Mouse (Mus musculus) cerebellum, adult 9-11 months (tissue): ENCODE data around the gene Polr3gl.
"Not testable (repeated sequence)": the region's sequence is repeated elsewhere in the genome, so short reads cannot be mapped to it uniquely, and the experiment has no call there.

Source experiments
- DNase-seq: peaks from one replicate; pipeline ENCODE4 v3.0.0; 2022

Polr3gl gene

DNA sequence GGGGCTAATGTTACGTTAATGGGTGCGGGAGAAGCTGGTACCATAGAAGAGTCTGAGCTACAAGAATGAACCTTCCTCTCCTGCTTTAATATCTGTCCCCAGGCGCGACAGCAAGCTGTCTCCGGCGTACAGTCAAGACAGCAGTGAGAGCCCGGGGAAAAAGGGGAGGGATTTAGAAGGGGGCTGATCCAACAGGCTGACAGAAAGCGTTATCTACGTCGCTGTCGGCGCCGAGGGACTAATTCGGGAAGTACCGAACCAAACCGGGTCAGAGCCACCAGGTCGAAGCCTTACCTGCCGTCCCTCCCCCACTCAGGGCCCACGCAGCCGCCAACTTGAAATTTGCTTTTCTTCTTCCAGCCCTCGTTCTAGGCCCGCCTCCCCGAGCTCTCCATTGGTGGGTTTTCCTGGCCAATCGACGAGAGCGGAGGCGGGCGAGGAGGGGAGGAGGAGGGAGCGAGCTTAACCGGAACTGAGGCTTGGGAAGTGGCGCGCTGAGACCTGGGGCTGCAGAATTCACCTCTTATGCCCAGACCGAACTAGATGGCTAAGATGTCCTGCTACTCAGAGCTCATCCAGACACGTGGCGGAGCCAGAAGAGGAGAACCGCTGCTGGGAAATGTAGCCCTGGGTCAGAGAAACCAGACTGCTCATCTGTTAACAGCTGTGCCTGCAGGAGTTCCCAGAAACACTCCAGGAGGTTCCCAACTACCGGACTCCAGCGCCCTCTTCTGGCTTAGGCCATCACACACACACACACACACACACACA lies at the start of gene Polr3gl:
Gene Polr3gl, minus strand, starts transcription at position 392 of the 771 bp plus-strand sequence.
- DNase-seq: peak; percentile 97

GRCm38 (mm10) chr3:96639219-96639618 lies 45.2 kb upstream of the Polr3gl start:
- peak; percentile 52 for DNase-seq

DNA sequence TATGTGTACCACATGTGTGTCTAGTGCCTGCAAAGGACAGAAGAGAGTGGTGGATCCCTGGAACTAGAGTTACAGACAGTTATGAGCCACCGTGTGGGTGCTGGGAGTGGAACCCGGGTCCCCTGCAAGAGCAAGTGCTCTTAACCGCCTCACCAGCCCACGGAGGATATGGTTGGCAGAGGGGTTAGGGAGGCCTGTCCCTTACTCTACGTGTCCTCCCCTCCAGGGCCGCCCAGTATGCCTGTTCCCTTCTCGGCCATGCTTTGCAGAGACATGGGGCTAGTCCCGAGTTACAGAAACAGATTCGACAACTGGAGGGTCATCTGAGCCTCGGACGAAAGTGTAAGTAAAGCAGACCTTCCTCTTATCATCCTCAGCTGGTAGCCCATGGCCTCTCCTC lies 42.5 kb upstream of the Polr3gl start:
- DNase-seq: peak; percentile 27

DNA sequence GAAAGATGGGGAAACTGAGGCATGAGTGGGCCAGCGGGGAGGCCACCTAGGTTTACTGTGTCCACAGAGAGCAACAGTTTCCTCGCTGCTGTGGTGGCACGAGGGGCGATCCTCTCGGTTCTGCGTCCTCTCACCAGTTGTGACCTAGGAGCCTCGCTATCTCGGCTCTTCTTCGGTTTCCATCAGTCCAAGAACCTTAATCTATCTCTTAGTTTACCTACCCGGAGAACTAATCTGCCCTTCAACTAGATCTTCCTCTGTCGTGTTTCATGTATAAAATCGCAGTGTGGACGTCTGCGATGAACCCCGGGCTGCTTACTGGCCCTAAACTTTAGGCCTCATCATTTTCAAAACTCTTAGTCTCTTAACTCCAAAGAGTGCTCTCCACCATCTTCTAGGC lies 41.9 kb upstream of the Polr3gl start:
- DNase-seq: no peak

GRCm38 (mm10) chr3:96634928-96635879 lies 41.2 kb upstream of the Polr3gl start, which contains the start of the genes Pex11b and Gm42957:
Pex11b (plus strand) TSS chr3:96635376.
Gm42957 (plus strand) TSS chr3:96635474.
- peak; percentile 85 for DNase-seq

- no peak for DNase-seq
These were observed 40.0 kb upstream of the Polr3gl start for GRCm38 (mm10) chr3:96634015-96634414.

- no peak for DNase-seq
These were observed 38.1 kb upstream of the Polr3gl start for GRCm38 (mm10) chr3:96632058-96632457.

DNA sequence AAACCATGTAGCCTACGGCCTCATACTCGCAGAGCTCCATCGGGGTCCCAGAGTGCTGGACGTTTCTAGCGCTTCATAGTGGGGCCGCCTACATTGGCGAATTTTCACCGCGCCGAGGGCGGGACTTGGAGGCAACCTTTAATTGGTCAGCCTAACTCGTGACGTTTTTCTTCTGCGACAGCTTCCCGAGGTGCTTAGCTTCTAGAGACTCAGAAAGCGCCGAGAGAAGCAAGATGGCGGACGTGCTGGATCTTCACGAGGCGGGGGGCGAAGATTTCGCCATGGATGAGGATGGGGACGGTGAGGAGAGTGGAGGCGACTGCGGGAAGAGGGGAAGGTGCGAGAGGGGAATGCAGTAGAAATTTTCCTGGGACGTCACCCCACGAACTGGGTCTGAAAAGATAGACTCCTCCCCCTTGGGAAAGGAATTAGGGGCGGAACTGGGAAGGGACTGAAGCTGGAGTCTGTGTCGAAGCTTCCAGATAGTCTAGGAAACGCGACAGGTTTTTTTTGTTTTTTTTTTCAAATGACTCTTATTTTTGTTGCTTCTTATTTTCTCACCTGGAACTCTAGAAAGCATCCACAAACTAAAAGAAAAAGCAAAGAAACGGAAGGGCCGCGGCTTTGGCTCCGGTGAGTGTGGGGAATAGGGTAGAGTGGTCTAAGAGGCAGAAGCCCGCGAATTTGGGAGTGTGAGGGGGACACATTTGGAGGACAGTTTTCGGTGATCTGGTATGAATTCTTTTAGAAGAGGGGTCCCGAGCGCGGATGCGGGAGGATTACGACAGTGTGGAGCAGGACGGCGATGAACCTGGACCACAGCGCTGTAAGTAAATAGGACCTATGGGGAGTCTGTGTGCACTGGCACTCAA lies 36.0 kb upstream of the Polr3gl start, which contains the start of gene Rbm8a:
Gene Rbm8a, plus strand, starts transcription at position 205 of the 872 bp plus-strand sequence.
- DNase-seq: peak; percentile 97

GRCm38 (mm10) chr3:96623201-96623600 lies 29.2 kb upstream of the Polr3gl start:
- DNase-seq: no peak

DNA sequence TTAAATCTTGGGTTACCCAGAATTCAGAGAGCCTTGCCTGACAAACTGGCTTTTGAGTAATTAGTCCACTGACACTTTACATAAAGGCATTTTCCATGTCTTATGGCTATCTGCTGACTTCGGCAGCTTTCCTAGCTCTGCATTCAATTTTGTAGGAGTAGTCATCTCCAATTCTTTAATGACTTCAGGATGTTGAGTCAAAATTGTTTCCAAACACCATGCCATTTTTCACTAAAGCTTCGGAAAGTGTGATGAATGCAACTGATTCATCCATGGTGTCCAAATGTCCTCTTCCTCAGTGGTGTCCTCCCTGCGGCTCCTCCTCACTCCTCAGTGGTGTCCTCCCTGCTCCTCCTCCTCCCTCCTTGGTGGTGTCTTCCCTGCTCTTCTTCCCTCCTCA lies 24.0 kb upstream of the Polr3gl start:
- no peak for DNase-seq

- no peak for DNase-seq
These were observed 12.6 kb upstream of the Polr3gl start for GRCm38 (mm10) chr3:96606618-96607017.

DNA sequence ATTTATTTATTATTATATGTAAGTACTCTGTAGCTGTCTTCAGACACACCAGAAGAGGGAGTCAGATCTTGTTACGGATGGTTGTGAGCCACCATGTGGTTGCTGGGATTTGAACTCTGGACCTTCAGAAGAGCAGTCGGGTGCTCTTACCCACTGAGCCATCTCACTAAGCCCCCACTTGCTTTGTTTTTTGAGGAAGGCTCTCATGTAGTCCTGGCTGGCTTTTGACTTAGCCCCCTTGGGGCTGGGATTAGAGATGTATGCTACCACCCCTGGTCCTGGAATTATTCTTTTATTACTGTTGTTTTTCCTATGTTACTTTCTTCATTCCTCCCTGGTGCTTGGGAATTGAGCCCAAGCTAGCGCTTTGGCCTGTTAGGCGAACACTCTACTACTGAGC lies 12.0 kb upstream of the Polr3gl start:
- DNase-seq: not testable (repeated sequence)

GRCm38 (mm10) chr3:96603311-96603710 lies 9.3 kb upstream of the Polr3gl start:
- DNase-seq: peak; percentile 74

DNA sequence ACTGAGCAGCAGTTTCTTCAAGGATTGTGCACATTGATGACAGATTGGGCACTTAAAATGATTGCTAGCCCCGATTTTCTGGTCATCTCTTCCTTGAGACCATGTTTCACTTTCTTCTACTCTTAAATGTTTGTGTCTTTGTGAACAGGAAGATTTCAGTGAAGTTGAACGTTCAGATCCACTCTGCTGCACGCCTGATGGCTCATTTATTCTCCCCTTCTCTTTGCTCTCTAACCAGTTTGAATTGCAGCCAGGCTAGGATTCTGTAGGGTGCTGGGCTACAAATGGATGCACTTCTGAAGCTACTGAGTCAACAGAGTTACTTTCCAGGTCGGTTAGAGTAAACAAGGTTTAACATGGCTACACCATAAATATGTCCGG lies 8.7 kb upstream of the Polr3gl start:
- DNase-seq: no peak

GRCm38 (mm10) chr3:96601941-96602703 lies 8.1 kb upstream of the Polr3gl start:
- peak; percentile 63 for DNase-seq

DNA sequence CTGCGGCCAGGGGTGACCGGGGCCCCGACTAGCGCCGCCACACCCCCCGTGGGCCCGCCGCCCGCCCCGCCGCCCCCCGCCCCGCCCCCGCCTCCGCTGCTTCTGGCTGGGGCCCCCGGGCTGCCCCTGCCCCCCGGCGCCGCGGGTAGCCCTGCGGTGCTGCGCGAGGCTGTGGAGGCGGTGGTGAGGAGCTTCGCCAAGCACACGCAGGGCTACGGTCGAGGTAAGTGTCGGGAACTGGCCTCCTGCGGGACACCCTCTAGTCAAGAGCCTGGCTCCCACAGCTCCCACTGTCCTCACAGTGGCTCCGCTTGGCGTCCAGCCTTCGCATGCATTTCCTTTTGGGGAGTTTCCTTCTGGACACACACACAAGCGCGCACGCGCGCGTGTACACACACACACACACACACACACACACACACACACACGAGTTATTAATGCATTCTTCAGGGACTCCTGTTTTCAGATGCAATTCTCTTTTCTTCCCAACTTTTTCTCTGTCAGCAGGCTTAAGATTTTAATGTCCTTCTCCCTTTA lies 7.3 kb upstream of the Polr3gl start:
- DNase-seq: peak; percentile 84

GRCm38 (mm10) chr3:96600639-96601250 lies 6.8 kb upstream of the Polr3gl start, which contains the start of gene Lix1l:
Lix1l (plus strand) TSS chr3:96601149.
- DNase-seq: peak; percentile 96

DNA sequence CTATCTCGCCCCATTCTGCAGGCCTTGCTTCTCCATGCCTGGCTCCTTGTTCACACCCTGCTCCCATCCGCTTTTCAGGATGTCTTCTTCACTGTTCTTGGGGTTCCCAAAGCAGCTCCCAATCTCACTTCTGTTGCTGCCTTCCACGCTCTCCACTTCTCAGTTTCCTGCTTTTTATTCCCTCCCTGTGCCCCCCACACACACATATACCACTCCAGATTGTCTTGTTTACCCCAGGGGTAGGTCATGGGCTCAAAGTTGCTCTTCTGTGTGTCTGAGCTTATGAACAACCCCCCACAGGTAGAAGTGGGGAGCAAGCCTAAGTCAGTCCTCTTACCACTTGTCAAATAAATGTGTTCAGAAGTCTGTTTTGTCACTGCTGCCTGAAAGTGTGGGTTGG lies 5.4 kb upstream of the Polr3gl start:
- no peak for DNase-seq

DNA sequence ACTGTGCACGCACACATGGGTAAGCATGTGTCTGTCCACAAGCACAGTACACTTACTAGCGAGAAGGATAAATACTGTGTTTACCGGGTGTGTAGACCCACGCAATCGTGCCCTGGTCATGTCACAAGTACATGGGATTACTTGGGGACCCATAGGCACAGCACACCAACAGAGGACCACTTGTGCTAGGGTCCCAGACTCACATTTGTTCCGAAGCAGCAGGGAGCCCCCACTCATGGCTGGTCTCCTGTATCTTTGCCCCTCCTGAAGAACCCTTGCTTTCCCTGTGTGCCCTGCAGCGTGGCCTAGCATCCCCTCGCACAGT lies 5.0 kb upstream of the Polr3gl start:
- no peak for DNase-seq

DNA sequence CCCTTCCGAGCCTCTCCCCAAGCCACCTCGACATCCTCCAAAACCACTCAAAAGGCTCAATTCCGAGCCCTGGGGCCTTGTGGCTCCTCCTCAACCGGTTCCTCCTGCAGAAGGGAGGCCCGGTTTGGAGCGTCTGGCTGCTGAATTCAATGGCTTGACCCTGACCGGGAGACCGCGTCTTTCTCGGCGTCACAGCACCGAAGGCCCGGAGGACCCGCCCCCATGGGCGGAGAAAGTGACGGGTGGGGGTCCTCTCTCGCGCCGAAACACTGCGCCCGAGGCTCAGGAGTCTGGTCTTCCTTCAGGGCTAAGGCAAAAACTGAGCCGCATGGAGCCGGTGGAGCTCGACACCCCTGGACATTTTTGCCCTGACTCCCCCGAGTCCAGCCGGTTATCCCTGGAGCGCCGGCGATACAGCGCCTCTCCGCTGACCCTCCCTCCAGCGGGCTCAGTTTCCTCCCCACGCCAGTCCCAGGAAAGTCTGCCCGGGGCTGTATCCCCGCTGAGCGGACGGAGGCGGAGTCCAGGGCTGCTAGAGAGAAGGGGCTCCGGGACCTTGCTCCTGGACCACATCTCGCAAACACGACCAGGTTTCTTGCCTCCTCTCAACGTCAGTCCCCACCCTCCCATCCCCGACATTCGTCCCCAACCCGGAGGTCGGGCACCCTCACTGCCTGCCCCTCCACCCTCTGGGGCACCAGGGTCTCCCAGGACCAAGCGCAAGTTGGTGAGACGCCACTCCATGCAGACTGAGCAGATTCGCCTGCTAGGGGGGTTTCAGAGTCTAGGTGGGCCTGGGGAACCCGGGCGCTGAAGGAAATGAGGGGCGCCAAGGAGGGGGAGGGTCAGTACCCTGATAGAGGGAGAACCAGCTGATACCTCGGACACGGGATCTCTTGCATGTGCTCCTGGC lies 4.4 kb upstream of the Polr3gl start:
- peak; percentile 77 for DNase-seq
